Mouse (Mus musculus) stomach, embryonic 16.5 days (tissue): ENCODE results near the gene Sec14l1. TPM values are rescaled to one million over a fixed set of nuclear protein-coding genes. Genes with fewer than 3 reads are reported as not detected.
"Not testable (repeated sequence)": the region's sequence is repeated elsewhere in the genome, so short reads cannot be mapped to it uniquely, and the experiment has no call there.

ENCODE experiments used
- ATAC-seq: fragments of 200-750 bp; cut with Nextera tagmentation; 2 replicates; pipeline ENCODE4 v1.8.0; 2017; ENCODE audit warnings: moderate number of reproducible peaks, moderate TSS enrichment; ENCODE audit not compliant: insufficient read depth, low FRiP score
- H3K27ac ChIP-seq: fragments of 300-500 bp; sonication (generic); 2 replicates; pipeline ENCODE4 v1.5.1; 2014; ENCODE audit warnings: low read length
- H3K27me3 ChIP-seq: fragments of 300-500 bp; sonication (generic); 2 replicates; pipeline ENCODE4 v1.6.1; 2014; ENCODE audit warnings: low read length, control low read depth, mixed read lengths; ENCODE audit not compliant: control insufficient read depth, insufficient read depth
- H3K36me3 ChIP-seq: fragments of 300-500 bp; sonication (generic); 2 replicates; pipeline ENCODE4 v1.6.1; 2014; ENCODE audit warnings: low read length; ENCODE audit not compliant: control insufficient read depth, insufficient read depth
- H3K4me1 ChIP-seq: fragments of 300-500 bp; sonication (generic); 2 replicates; pipeline ENCODE4 v1.6.1; 2014; ENCODE audit warnings: low read length, control low read depth, mixed read lengths; ENCODE audit not compliant: control insufficient read depth, insufficient read depth
- H3K4me2 ChIP-seq: fragments of 300-500 bp; sonication (generic); 2 replicates; pipeline ENCODE4 v1.6.1; 2014; ENCODE audit warnings: low read depth, low read length, mixed read lengths
- H3K4me3 ChIP-seq: fragments of 300-500 bp; sonication (generic); replicated peaks from 2 replicates; pipeline ENCODE4 v1.5.1; 2014; ENCODE audit warnings: mild to moderate bottlenecking, low read length
- H3K9ac ChIP-seq: fragments of 300-500 bp; sonication (generic); 2 replicates; pipeline ENCODE4 v1.6.1; 2014; ENCODE audit warnings: low read length
- H3K9me3 ChIP-seq: fragments of 300-500 bp; sonication (generic); replicated peaks from 2 replicates; pipeline ENCODE4 v1.6.1; 2016; ENCODE audit warnings: low read length, control low read depth; ENCODE audit not compliant: control insufficient read depth
- WGBS: fragments of 180-500 bp; shearing (Covaris S2); extraction: QIAGEN DNeasy Blood & Tissue Kit; methylation state at CpG from one replicate; pipeline ENCODE4 v1.1.7; 2014; 5-methylcytosine and 5-hydroxymethylcytosine counted together
- polyA plus RNA-seq: library from polyadenylated mRNA; unstranded; fragments of >200 nt; fragmentation: Nextera tagmentation; extraction: Ambion mirVana; gene quantifications from 2 replicates; pipeline ENCODE4 v1.2.1, GENCODE M21; 2015

Gene Sec14l1
- polyA plus RNA-seq, 1 experiment from 2014 or later = 62.5 TPM

DNA sequence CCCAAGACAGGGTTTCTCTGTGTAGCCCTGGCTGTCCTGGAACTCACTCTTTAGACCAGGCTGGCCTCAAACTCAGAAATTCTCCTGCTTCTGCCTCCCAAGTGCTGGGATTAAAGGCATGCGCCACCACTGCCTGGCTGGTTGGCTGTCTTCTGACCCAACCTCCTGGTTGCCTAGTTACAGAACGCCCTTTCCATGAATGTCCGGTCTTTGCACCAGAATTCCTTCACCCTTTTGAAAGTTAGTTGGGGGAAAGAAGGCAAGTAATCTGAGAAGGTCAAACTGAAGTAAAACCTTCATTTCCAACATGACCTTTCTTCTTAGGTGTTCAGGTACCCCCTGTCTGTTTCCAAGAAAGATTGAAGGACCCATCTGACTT lies 31.1 kb upstream of the Sec14l1 start:
- peak overlapping the region; percentile 65 for H3K27ac ChIP-seq
- WGBS = 91% methylated on average over 3 of the region's 3 CpGs

DNA sequence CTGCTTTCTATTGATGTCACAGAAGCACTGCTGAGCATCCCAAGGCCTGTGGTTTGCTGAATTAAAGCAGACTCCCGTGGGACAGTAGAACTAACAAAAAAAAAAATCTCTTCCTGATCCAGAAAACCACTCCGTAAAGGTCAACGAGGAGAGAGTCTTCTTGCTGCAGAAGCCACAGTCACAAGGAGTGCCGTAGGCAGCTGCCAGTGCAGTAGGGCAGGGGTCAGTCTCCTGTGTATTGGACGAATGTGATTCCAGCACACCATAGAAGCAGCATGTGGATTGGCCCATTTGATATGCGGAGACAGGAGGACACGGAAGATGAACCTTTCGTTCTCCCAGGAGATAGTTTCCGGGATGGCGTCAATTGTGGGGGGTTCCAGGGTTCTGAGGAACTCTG lies 28.8 kb upstream of the Sec14l1 start:
- Histone ChIP-seq H3K27me3 (no peaks in the 10 kb centered on the region), H3K4me2 (no peak overlapping the region), H3K9me3 (no peaks in the 10 kb centered on the region), H3K4me1 (peaks cover 30% of the 10 kb centered on the region), H3K27ac (no peak overlapping the region), H3K4me3 (no peak overlapping the region), H3K36me3 (no peaks in the 10 kb centered on the region), H3K9ac (no peak overlapping the region)
- no peak for ATAC-seq
- 86% methylated on average over 10 of the region's 10 CpGs for WGBS

More for the DNA sequence above, 31.1 kb upstream of the Sec14l1 start:
- H3K4me3 ChIP-seq, ATAC-seq, H3K9me3 ChIP-seq, H3K4me2 ChIP-seq, H3K27me3 ChIP-seq, H3K9ac ChIP-seq, H3K36me3 ChIP-seq: not testable (repeated sequence)
- peaks cover 26% of the 10 kb centered on the region for H3K4me1 ChIP-seq

DNA sequence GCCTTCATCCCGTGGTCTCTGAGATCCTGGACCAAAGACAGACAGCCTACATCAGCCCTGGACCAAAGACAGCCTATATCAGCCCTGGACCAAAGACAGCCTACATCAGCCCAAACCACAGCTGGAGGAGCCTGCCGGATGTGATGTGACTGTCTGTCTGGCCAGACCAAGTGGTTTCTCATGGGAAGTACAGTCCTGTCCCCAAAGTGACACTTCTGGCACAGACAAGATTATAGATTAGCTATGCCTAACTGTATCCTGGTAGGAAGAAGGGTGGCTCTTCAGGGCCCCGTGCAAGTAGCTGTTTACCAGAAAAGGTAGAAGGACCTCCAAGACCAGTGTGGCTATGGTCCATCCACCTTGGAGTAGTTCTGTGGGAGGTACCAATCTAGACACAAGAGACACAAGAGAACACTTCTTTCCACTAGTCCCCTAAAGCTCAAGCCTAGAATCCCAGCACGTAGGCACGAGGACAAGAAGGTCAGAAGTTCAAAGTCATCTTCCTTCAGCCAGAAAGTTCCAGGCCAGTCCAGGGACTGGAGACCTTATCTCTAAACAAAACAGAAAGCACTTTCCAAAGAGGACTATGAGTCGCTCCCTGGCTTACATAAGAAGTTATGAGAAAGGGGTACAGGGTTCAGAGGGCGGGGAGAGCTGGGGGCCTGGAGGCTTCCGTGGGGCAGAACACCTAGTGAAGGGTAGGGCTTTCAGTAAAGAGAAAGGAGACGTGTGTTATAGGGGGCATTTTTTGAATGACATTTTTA lies 27.8 kb upstream of the Sec14l1 start:
- H3K9ac ChIP-seq = no peak overlapping the region
- peak overlapping the region; percentile 16; the same call in 1 of the 2 replicates for H3K27ac ChIP-seq
- no peak overlapping the region for H3K4me3 ChIP-seq
- no peaks in the 10 kb centered on the region for H3K9me3 ChIP-seq
- H3K4me2 ChIP-seq = no peak overlapping the region
- ATAC-seq = no peak
- H3K27me3 ChIP-seq = no peaks in the 10 kb centered on the region
- H3K4me1 ChIP-seq = peaks cover 25% of the 10 kb centered on the region
- no peaks in the 10 kb centered on the region for H3K36me3 ChIP-seq
- 62% methylated on average over 9 of the region's 9 CpGs for WGBS

DNA sequence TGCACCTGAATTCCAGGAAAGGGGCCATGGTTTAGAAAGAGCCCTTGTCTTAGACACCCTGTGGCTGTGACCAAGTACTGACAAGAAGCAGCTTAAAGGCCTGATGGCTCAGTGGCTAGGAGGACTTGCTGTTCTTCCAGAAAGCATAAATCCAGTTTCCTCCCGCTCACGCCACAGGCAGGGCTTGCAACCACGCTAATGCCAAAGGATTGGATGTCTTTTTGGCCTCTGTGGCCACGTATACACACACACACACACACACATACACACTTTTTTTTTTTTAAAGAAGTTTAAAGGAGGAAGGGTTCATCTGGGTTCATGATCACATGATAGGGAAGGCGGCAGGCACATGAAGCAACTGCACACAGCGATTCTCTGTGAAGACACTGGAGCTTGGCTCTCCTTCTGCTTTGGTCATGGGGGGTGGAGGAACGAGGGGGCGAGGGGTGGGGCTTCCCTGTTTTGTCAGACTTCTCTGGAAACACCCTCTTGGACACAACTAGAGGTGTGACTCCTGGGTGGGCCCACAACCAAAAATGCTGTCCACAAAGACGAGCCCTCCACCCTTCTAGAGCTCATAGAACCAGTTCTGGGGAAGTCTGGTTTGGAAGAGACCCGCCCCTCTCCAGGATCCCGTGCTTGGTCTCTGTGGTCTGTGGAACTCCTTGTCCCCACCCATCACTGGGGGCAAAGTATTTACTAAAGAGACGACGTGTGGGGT lies 26.5 kb upstream of the Sec14l1 start:
- Histone ChIP-seq H3K27me3 (no peaks in the 10 kb centered on the region), H3K4me3 (no peak overlapping the region)

DNA sequence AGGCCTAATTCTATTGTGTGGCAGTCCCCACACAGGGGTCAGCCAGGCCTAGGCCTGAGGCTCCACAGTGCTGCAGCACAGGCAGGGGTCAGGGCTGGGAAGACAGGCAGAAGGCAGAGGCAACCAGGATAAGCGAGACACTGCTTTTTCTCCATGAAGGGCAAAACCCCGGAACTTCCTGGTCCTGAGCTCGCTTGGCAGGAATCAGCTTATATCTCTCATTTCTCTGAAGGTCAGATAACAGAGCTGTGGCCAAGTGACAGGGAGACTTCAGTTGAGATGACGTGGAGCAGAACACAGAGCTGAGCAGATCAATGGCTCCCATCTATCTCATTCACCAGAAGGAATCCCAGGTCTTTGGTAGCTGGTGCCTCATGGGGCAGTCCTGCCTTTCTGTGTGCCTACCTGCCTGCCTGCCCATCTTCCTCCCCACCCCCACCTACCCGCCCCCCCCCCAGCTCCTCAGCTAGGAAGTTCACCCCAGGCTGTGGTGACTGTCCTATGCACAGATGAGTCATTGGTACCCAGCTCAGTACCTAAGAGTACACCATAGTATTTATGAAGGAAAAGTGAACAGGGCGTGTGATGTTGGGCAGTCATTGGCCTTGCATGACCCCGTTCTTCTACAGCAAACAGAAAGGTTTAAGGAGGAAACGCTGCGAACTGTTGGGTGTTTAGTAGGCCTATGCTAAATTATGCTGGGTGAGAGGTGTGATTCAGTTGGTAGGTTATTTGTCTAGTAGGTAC lies 25.1 kb upstream of the Sec14l1 start:
- Histone ChIP-seq H3K4me2 (no peak overlapping the region), H3K9ac (no peak overlapping the region), H3K36me3 (no peaks in the 10 kb centered on the region), H3K4me3 (no peak overlapping the region), H3K27ac (peak overlapping the region; percentile 51; the same call in 1 of the 2 replicates), H3K9me3 (no peaks in the 10 kb centered on the region), H3K27me3 (no peaks in the 10 kb centered on the region), H3K4me1 (peaks cover 20% of the 10 kb centered on the region)
- WGBS = 68% methylated on average over 9 of the region's 9 CpGs
- no peak for ATAC-seq

More for the DNA sequence above, 26.5 kb upstream of the Sec14l1 start:
- Histone ChIP-seq H3K9me3 (no peaks in the 10 kb centered on the region), H3K27ac (no peak overlapping the region), H3K36me3 (no peaks in the 10 kb centered on the region), H3K4me2 (no peak overlapping the region), H3K9ac (no peak overlapping the region), H3K4me1 (peaks cover 20% of the 10 kb centered on the region)
- whole genome bisulfite sequencing = 67% methylated on average over 13 of the region's 13 CpGs
- no peak for ATAC-seq

DNA sequence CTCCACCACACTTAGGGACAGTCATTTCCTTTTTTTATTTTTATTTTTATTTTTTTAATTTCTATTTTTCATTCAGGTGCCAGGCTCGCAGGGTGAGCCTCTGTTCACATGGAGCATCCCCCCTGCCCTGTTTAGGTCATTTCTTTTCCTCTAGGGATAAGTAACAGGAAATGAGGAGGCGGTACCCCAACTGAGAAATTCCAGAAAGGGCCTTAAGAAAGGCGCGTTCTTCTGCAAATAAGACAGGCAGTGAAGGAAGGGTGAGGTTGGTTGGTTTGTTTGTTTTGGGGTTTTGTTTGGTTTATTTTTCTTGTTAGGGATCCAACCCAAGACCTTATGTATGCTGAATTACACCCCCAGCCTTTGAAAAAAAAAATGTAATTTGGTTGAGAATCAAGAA lies 23.6 kb upstream of the Sec14l1 start:
- Histone ChIP-seq H3K4me1 (peaks cover 20% of the 10 kb centered on the region), H3K27ac (peak overlapping the region; percentile 68; the same call in 1 of the 2 replicates), H3K36me3 (no peaks in the 10 kb centered on the region), H3K4me2 (peak overlapping the region; percentile 43), H3K9ac (peak overlapping the region; percentile 24; the same call in 1 of the 2 replicates), H3K27me3 (no peaks in the 10 kb centered on the region), H3K9me3 (no peaks in the 10 kb centered on the region), H3K4me3 (no peak overlapping the region)
- 23% methylated on average over 4 of the region's 4 CpGs for WGBS
- no peak for ATAC-seq

DNA sequence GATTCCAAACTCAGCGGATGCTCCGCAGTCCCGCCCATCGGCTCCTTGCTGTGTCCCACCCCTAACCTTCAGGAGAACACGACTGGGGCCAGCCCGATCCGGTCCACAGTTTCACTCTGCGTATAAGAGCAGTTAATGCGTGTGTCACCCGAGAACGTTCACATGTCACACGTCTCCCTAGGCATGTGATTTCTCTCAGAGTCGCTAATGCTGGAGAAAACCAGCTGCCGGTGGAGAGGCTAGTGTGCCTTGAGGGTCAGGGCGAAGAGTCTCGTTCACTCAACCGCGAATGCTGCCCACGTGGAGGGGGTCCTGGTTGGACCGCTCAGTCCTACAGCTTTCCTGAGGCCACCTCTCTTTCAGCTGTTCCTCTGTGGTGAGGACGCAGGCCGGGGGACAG lies 23.1 kb upstream of the Sec14l1 start:
- Histone ChIP-seq H3K9me3 (no peaks in the 10 kb centered on the region), H3K27ac (peak overlapping the region; percentile 68), H3K4me2 (peak overlapping the region; percentile 43), H3K4me3 (no peak overlapping the region), H3K9ac (peak overlapping the region; percentile 24), H3K36me3 (no peaks in the 10 kb centered on the region), H3K27me3 (no peaks in the 10 kb centered on the region), H3K4me1 (peaks cover 20% of the 10 kb centered on the region)
- WGBS = 10% methylated on average over 22 of the region's 22 CpGs
- peak; percentile 70 for ATAC-seq

DNA sequence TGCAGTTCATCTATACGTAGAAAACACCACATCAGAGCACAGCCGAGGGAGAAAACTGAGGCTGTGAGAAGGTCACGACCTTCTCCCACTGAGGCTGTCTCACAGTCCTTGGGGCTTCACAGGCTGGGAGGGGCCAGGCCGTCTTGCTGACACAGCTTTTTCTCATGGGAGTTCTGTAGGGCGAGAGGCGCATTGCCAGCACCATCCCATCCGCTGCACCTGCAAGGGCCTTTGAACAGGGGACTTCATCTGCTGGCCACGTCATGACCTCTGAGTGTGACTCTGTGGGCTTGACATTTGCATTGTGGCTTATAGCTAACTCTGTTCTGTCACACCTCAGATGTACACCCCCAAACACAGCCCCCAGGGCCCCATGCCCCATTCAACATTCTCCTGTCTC lies 22.3 kb upstream of the Sec14l1 start:
- peaks cover 20% of the 10 kb centered on the region for H3K4me1 ChIP-seq
- 50% methylated on average over 8 of the region's 8 CpGs for WGBS
- no peak overlapping the region for H3K27ac ChIP-seq
- no peak overlapping the region for H3K4me3 ChIP-seq
- H3K4me2 ChIP-seq = no peak overlapping the region
- ATAC-seq = no peak
- H3K27me3 ChIP-seq = no peaks in the 10 kb centered on the region
- H3K9ac ChIP-seq = no peak overlapping the region
- H3K36me3 ChIP-seq = no peaks in the 10 kb centered on the region
- no peaks in the 10 kb centered on the region for H3K9me3 ChIP-seq
